Comparison of ENCODE assay signal across 7 mouse cellular contexts in the genomic region with DNA sequence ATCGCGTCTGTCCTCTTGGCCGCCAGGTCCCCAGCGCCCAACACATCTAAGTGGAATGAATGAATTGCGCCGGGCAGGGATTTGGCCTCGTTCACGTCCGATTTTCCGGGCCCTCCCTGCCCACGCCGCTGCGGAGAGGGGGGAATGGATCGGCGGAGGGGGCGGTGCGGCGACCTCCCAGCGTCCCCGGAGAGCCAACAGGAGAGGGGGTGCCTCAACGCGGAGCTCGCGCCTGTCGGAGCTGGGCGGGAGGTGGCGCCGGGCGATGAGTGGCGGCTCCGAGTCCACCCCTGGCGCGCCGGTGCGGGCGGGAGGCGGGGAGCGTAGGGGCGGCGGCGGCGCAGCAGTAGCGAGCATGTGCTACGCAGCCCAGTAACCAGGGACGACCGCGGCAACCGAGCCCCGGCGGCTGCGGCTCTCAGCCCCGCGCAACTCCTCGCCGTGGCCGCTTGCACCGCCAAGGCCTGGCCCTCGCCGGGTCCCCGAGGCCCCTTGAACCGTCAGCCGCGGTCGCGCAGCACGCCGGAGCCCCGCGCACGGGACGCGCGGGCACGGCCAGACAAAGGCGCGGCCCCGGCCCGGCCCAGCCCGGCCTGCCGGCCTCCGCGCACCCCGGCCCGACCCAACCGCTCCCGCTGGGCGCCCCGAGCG. TPM values are rescaled to one million over a fixed set of nuclear protein-coding genes. Genes with fewer than 3 reads are reported as not detected.
DNase-seq lines count a peak whose midpoint lies in the region; ATAC-seq and TF ChIP-seq lines count a peak whose summit lies in the region.

Gene Ncs1 (plus strand): TSS at position 333 of the 651 bp plus-strand sequence.

- peak; percentile 84 to 91 for DNase-seq in adrenal gland, adult (ENCODE audit: inconsistent age in 2 of 2, low spot score in 1 of 2)
- DNase-seq in gastrocnemius, postnatal 14 days: peak; percentile 80
- DNase-seq in hindbrain, postnatal 0 days (ENCODE audit: low spot score): peak; percentile 86
- DNase-seq in left cerebral cortex, adult 2 months (ENCODE audit: extremely low spot score in 1 of 2, low spot score in 2 of 2): peak; percentile 90 to 91
- peak; percentile 53 for DNase-seq in lung, postnatal 36 days
- DNase-seq in right cerebral cortex, adult 18-20 months: peak; percentile 94

- intact Hi-C loops in gastrocnemius, postnatal 14 days (cut with DNase I; ENCODE audit: low total_unique reads): no loop called here
- intact Hi-C loops in left cerebral cortex, adult 2 months (cut with DNase I): loop anchor here (1.0 to 2.0 kb wide), 2 partner anchors 11 to 45 kb away; no protein-coding TSS in a partner anchor

- WGBS in hindbrain, postnatal 0 days: under 1% methylated on average over 77 of the region's 89 CpGs

- TF ChIP-seq CTCF in hindbrain, postnatal 0 days (IDR thresholded peaks at IDR 0.05; ENCODE audit: low read depth): no peak
- peak; percentile 4; the same call in 1 of the 2 replicates for TF ChIP-seq CTCF in left cerebral cortex, adult 2 months (IDR thresholded peaks at IDR 0.05)

- H3K27me3 ChIP-seq in hindbrain, postnatal 0 days (ENCODE audit: insufficient read depth, low read length): no peaks in the 10 kb centered on the region

- H3K9me3 ChIP-seq in hindbrain, postnatal 0 days (ENCODE audit: low read length): no peaks in the 10 kb centered on the region

- H3K4me3 ChIP-seq in hindbrain, postnatal 0 days (ENCODE audit: low read length): peak within 1 kb of the TSS; percentile 90
- peak within 1 kb of the TSS; percentile 78 for H3K4me3 ChIP-seq in left cerebral cortex, adult 2 months

- H3K9ac ChIP-seq in hindbrain, postnatal 0 days (replicated peaks; ENCODE audit: low read length): peak within 1 kb of the TSS; percentile 97

- H3K4me1 ChIP-seq in hindbrain, postnatal 0 days (ENCODE audit: insufficient read depth, low read length): peaks cover 27% of the 10 kb centered on the region

- H3K4me2 ChIP-seq in hindbrain, postnatal 0 days (ENCODE audit: low read depth, low read length): peak within 1 kb of the TSS; percentile 86

- H3K27ac ChIP-seq in hindbrain, postnatal 0 days: peak within 1 kb of the TSS; percentile 91
- peak within 1 kb of the TSS; percentile 95 for H3K27ac ChIP-seq in left cerebral cortex, adult 2 months

- H3K36me3 ChIP-seq in hindbrain, postnatal 0 days (ENCODE audit: insufficient read depth, low read length): no peaks in the 10 kb centered on the region

- ATAC-seq in common myeloid progenitor, adult 5-6 weeks (replicated peaks; ENCODE audit: low read depth, poor library complexity, severe bottlenecking): peak; percentile 45
- peak; percentile 88 for ATAC-seq in hindbrain, postnatal 0 days

RNA-seq across cellular contexts. Expression of gene Ncs1, which starts in this region (rescaled TPM):
- total RNA-seq in common myeloid progenitor, adult 5-6 weeks (2017): 2.3 and 6.4 TPM in 2 replicates
- total RNA-seq in gastrocnemius, postnatal 14 days (2021): 10 to 100 TPM in 1 of 2 experiments, 1 to 10 TPM in 1; 6.1 to 12.0 TPM
- 185 and 190 TPM in 2 replicates for total RNA-seq in hindbrain, postnatal 0 days (2014; rRNA removed)
- 162 and 167 TPM in 2 replicates for polyA plus RNA-seq in hindbrain, postnatal 0 days (2015; fragmentation: Nextera tagmentation; extraction: Ambion mirVana)
- 100 to 1,000 TPM; 217 to 242 TPM for total RNA-seq in left cerebral cortex, adult 2 months (2021)

Comparison
In these comparisons a context has a peak if more than half of its experiments do, and no peak if none do; other contexts are left out.
1. Peak in every context shown above with its lines: DNase-seq, ATAC-seq, H3K4me3 ChIP-seq and H3K27ac ChIP-seq.
2. RNA of gene Ncs1 (total RNA-seq): 217 to 242 TPM in left cerebral cortex, adult 2 months and 185 to 190 TPM in hindbrain, postnatal 0 days; 6.1 to 12.0 TPM in gastrocnemius, postnatal 14 days and 2.3 to 6.4 TPM in common myeloid progenitor, adult 5-6 weeks; every median in the first group is over 10 times any median in the second.